Mouse (Mus musculus): ENCODE results near the gene Olfr493.

- TF ChIP-seq CTCF (IDR thresholded peaks at IDR 0.05; ENCODE audit: low read depth, low read length) (no peak), POLR2A (IDR thresholded peaks at IDR 0.05; ENCODE audit: extremely low read depth, insufficient read depth, low read length) (no peak)
Observed at GRCm38 (mm10) chr7:108365035-108365434, 18.3 kb upstream of the Olfr493 start, which contains the start of gene Olfr494.
